Mouse (Mus musculus) midbrain, embryonic 16.5 days (tissue): Measurements from ENCODE around the gene Cfap69. TPM values are rescaled to one million over a fixed set of nuclear protein-coding genes. Genes with fewer than 3 reads are reported as not detected.

ENCODE experiments used
- ATAC-seq: fragments of 200-750 bp; cut with Nextera tagmentation; 2 replicates; pipeline ENCODE4 v1.8.0; 2017; ENCODE audit warnings: moderate TSS enrichment
- H3K27ac ChIP-seq: fragments of 300-500 bp; sonication (generic); 2 replicates; pipeline ENCODE4 v1.5.1; 2014; ENCODE audit warnings: mild to moderate bottlenecking, low read length, mixed read lengths
- H3K27me3 ChIP-seq: fragments of 300-500 bp; sonication (generic); 2 replicates; pipeline ENCODE4 v1.6.1; 2014; ENCODE audit warnings: low read depth, low read length, mixed read lengths; ENCODE audit not compliant: control insufficient read depth, insufficient read depth
- H3K36me3 ChIP-seq: fragments of 300-500 bp; sonication (generic); 2 replicates; pipeline ENCODE4 v1.6.1; 2014; ENCODE audit warnings: mild to moderate bottlenecking, low read length, moderate library complexity, mixed read lengths; ENCODE audit not compliant: control insufficient read depth, insufficient read depth
- H3K4me1 ChIP-seq: fragments of 300-500 bp; sonication (generic); 2 replicates; pipeline ENCODE4 v1.6.1; 2014; ENCODE audit warnings: mild to moderate bottlenecking, low read length, mixed read lengths; ENCODE audit not compliant: control insufficient read depth, insufficient read depth
- H3K4me2 ChIP-seq: fragments of 300-500 bp; sonication (generic); 2 replicates; pipeline ENCODE4 v1.6.1; 2014; ENCODE audit warnings: mild to moderate bottlenecking, low read length, mixed read lengths
- H3K4me3 ChIP-seq: fragments of 300-500 bp; sonication (generic); 2 replicates; pipeline ENCODE4 v1.5.1; 2014; ENCODE audit warnings: low read depth, mild to moderate bottlenecking, low read length, moderate library complexity, mixed read lengths
- H3K9ac ChIP-seq: fragments of 300-500 bp; sonication (generic); 2 replicates; pipeline ENCODE4 v1.6.1; 2014; ENCODE audit warnings: low read depth, low read length, mixed read lengths
- H3K9me3 ChIP-seq: fragments of 300-500 bp; sonication (generic); replicated peaks from 2 replicates; pipeline ENCODE4 v1.6.1; 2014; ENCODE audit warnings: mild to moderate bottlenecking, low read length, mixed read lengths; ENCODE audit not compliant: control insufficient read depth, poor library complexity, severe bottlenecking
- WGBS: fragments of 180-500 bp; shearing (Covaris S2); extraction: QIAGEN DNeasy Blood & Tissue Kit; methylation state at CpG from one replicate; pipeline ENCODE4 v1.1.7; 2014; 5-methylcytosine and 5-hydroxymethylcytosine counted together
- polyA plus RNA-seq: library from polyadenylated mRNA; unstranded; fragments of >200 nt; fragmentation: Nextera tagmentation; extraction: Ambion mirVana; gene quantifications from 2 replicates; pipeline ENCODE4 v1.2.1, GENCODE M21; 2015

Cfap69 gene
- 9.9 and 11.4 TPM in 2 replicates for polyA plus RNA-seq

- WGBS, result under 1% methylated on average over 46 of the region's 48 CpGs
- H3K36me3 ChIP-seq, result no peaks in the 10 kb centered on the region
- H3K4me1 ChIP-seq, result peaks cover 18% of the 10 kb centered on the region
- H3K27ac ChIP-seq, result peak within 1 kb of the TSS; percentile 82
- no peaks in the 10 kb centered on the region for H3K9me3 ChIP-seq
- H3K9ac ChIP-seq, result peak within 1 kb of the TSS; percentile 84
- H3K27me3 ChIP-seq, result no peaks in the 10 kb centered on the region
- peak within 1 kb of the TSS; percentile 89 for H3K4me2 ChIP-seq
- peak; percentile 99 for ATAC-seq
- H3K4me3 ChIP-seq, result peak within 1 kb of the TSS; percentile 95
These were observed at the start of gene Cfap69 for GRCm38 (mm10) chr5:5663655-5664370. Gene Cfap69, minus strand, starts transcription at chr5:5664239.

GRCm38 (mm10) chr5:5711032-5711431 is 47.0 kb upstream of the Cfap69 start:
- Histone ChIP-seq H3K9ac (no peak overlapping the region), H3K4me2 (no peak overlapping the region), H3K4me1 (no peaks in the 10 kb centered on the region), H3K36me3 (no peaks in the 10 kb centered on the region), H3K9me3 (no peaks in the 10 kb centered on the region), H3K27ac (no peak overlapping the region), H3K27me3 (no peaks in the 10 kb centered on the region), H3K4me3 (no peak overlapping the region)
- 87% methylated on average over 4 of the region's 4 CpGs for WGBS
- no peak for ATAC-seq

GRCm38 (mm10) chr5:5707341-5708278 is 43.6 kb upstream of the Cfap69 start:
- no peak for ATAC-seq
- H3K27me3 ChIP-seq, result no peaks in the 10 kb centered on the region
- no peak overlapping the region for H3K27ac ChIP-seq
- no peak overlapping the region for H3K4me3 ChIP-seq
- H3K9me3 ChIP-seq, result no peaks in the 10 kb centered on the region
- H3K9ac ChIP-seq, result no peak overlapping the region
- 56% methylated on average over 13 of the region's 13 CpGs for WGBS
- H3K4me1 ChIP-seq, result no peaks in the 10 kb centered on the region
- no peaks in the 10 kb centered on the region for H3K36me3 ChIP-seq
- no peak overlapping the region for H3K4me2 ChIP-seq

GRCm38 (mm10) chr5:5705019-5705418 is 41.0 kb upstream of the Cfap69 start:
- Histone ChIP-seq H3K4me1 (no peaks in the 10 kb centered on the region), H3K27ac (no peak overlapping the region), H3K27me3 (no peaks in the 10 kb centered on the region), H3K4me2 (no peak overlapping the region), H3K4me3 (no peak overlapping the region), H3K9ac (no peak overlapping the region), H3K9me3 (no peaks in the 10 kb centered on the region), H3K36me3 (no peaks in the 10 kb centered on the region)
- ATAC-seq, result no peak
- 45% methylated on average over 2 of the region's 2 CpGs for WGBS

- H3K27ac ChIP-seq, result no peak overlapping the region
These were observed 36.3 kb upstream of the Cfap69 start for GRCm38 (mm10) chr5:5700386-5700785.

GRCm38 (mm10) chr5:5698830-5699229 is 34.8 kb upstream of the Cfap69 start:
- H3K9me3 ChIP-seq, result no peaks in the 10 kb centered on the region
- H3K4me3 ChIP-seq, result no peak overlapping the region
- no peak overlapping the region for H3K9ac ChIP-seq
- H3K27ac ChIP-seq, result no peak overlapping the region
- no peaks in the 10 kb centered on the region for H3K4me1 ChIP-seq
- no peaks in the 10 kb centered on the region for H3K36me3 ChIP-seq
- no peak for ATAC-seq
- WGBS, result 72% methylated on average over 3 of the region's 3 CpGs
- H3K4me2 ChIP-seq, result no peak overlapping the region
- no peaks in the 10 kb centered on the region for H3K27me3 ChIP-seq

More at GRCm38 (mm10) chr5:5700386-5700785, 36.3 kb upstream of the Cfap69 start:
- Histone ChIP-seq H3K9ac (no peak overlapping the region), H3K4me1 (no peaks in the 10 kb centered on the region), H3K4me3 (no peak overlapping the region), H3K36me3 (no peaks in the 10 kb centered on the region), H3K4me2 (no peak overlapping the region), H3K27me3 (no peaks in the 10 kb centered on the region), H3K9me3 (no peaks in the 10 kb centered on the region)
- WGBS, result 75% methylated on average over 2 of the region's 2 CpGs
- ATAC-seq, result no peak

- no peaks in the 10 kb centered on the region for H3K4me1 ChIP-seq
- no peak overlapping the region for H3K27ac ChIP-seq
- H3K4me2 ChIP-seq, result no peak overlapping the region
- no peaks in the 10 kb centered on the region for H3K36me3 ChIP-seq
- no peaks in the 10 kb centered on the region for H3K9me3 ChIP-seq
- no peak overlapping the region for H3K4me3 ChIP-seq
- no peak overlapping the region for H3K9ac ChIP-seq
- no peaks in the 10 kb centered on the region for H3K27me3 ChIP-seq
- 86% methylated on average over 5 of the region's 5 CpGs for WGBS
- no peak for ATAC-seq
These were observed 31.4 kb upstream of the Cfap69 start for GRCm38 (mm10) chr5:5695401-5695942.

- H3K4me3 ChIP-seq, result peak within 1 kb of the TSS; percentile 83
- H3K4me2 ChIP-seq, result peak within 1 kb of the TSS; percentile 90
- H3K27me3 ChIP-seq, result no peaks in the 10 kb centered on the region
- peak within 1 kb of the TSS; percentile 58 for H3K27ac ChIP-seq
- under 1% methylated on average over 62 of the region's 66 CpGs for WGBS
- ATAC-seq, result peak; percentile 91
- no peaks in the 10 kb centered on the region for H3K36me3 ChIP-seq
- peak within 1 kb of the TSS; percentile 83 for H3K9ac ChIP-seq
- no peaks in the 10 kb centered on the region for H3K4me1 ChIP-seq
- H3K9me3 ChIP-seq, result no peaks in the 10 kb centered on the region
These were observed 30.1 kb upstream of the Cfap69 start, which contains the start of gene Steap2 for GRCm38 (mm10) chr5:5693956-5694653. Gene Steap2, minus strand, starts transcription at chr5:5694578.
